Mouse (Mus musculus) T-helper 2 cell (primary cell): ENCODE results near the gene Senp8.

Experiments used
- in situ Hi-C: fragments of 300-600 bp; cut with MboI, MseI; formaldehyde crosslinking; loops from one replicate; pipeline ENCODE4 v1.15.1; 2025; ENCODE audit warnings: high pct_unique_total_duplicates

Senp8 gene

DNA sequence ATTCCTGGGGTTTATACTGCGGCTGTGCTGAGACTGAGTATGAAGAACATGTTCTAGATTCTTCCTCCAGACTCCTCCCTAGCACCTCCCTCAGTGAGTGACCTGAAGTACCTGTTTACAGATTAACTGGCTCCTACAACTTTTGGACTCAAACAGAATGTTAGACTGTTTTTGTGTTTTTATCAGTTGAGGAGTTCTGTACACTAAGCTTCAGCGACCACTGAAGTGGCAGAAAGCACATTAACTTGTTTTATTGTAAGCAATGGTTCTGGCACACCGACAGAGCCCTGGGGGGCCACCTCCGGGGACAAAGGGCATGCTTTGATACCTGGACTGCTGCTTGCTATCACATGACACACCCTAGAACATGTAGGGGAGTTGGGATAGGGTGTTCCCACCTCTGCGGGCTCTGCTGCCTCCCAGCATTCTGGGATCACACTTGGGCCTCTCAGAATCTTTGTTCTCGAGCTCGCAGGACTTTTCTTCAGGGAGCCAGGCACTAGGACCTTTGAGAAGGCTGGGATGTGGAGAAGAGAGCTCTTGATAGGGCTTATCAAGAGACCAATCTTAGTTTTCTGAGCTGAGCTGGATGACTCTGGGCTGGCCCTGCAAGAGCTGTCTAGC is 34.1 kb downstream of the Senp8 start:
- in situ Hi-C loops = loop anchor here (10.0 to 25.0 kb wide), 2 partner anchors 721 to 882 kb away; no protein-coding TSS in a partner anchor

DNA sequence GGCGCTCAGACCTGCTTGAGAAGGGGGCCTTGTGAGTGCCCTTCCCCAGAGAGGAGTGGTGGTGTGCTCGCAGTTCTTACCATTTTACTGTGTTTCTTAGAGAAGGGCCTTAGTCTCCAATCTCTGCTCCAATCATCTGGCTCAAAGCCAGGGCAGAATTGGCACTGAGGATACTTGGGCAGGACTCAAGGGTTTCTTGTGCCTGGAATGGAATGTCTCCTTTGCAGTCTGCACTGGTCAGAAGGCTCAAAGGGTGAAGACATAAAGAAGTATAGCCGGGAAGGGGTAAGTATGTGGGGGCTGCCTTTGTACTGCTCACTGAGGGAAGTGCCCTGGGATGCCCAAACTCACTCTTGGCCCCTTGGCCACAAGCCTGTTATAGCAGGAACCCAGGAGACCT is 41.3 kb downstream of the Senp8 start:
- in situ Hi-C loops = loop anchor here (25.0 kb wide), 1 partner anchor 728 kb away; no protein-coding TSS in a partner anchor

DNA sequence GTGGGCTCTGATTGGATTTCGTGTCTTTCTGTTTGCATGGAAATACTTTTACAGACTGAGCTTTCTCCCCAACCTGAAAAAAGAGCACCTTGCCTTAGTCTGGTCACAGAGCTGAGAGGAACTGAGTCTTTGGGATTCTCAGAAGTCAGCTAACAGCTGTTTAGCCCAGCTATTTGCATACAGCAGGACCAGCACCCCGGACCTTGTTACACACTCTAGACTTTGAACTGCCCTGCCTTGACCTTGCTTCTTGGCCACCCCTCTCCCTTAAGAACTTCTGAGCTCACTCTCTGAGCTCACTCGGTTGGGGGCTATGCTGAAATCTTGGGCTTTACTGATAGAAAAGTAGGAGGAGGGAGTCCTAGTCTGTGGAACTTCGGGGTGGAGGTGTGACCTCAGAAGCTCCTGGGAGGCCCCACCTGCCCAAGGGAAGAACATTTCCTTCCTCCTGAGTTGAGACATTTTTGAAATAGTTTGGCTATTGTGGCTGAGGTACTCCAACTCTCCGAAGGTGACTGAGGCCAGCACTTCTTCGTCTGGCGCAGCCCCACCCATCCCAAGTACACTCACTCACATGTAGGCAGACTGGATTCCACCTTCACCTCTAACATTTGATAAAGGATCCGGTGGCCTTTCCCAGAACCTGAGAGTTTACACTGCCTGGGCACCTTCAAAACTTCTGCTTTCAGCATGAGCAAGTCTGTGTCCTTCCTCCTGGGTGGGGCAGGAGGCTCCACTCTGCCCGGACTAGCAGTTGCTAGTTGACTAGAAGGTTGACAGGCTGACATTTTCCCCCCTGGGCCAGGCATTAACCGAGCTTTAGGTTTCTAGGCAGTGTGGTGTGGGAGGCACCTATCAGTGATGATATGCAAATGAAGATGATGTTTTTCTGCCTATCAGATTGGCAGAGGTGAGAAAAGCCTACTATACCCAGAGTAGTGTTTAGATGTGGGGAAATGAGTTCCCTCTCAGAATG is 43.4 kb downstream of the Senp8 start:
- in situ Hi-C loops = loop anchor here (25.0 kb wide), 1 partner anchor 730 kb away; no protein-coding TSS in a partner anchor

DNA sequence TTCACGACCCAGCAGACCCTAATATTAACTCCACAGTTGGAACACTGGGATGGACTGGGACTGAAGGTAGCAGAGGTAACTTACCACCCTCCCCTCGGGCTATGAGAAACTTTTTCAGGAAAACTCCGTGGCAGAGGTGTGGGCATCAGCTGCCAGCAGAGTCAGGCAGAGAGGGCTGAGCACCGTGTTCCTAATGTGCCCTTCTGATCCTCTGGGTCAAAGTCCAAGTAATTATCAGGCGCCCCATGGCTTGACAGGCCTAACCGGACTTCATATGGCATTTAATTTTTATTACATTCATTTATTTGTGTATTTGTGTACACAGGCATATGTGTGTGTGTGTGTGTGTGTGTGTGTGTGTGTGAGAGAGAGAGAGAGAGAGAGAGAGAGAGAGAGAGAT is 47.4 kb downstream of the Senp8 start:
- in situ Hi-C loops = loop anchor here (25.0 kb wide), 1 partner anchor 734 kb away; no protein-coding TSS in a partner anchor

DNA sequence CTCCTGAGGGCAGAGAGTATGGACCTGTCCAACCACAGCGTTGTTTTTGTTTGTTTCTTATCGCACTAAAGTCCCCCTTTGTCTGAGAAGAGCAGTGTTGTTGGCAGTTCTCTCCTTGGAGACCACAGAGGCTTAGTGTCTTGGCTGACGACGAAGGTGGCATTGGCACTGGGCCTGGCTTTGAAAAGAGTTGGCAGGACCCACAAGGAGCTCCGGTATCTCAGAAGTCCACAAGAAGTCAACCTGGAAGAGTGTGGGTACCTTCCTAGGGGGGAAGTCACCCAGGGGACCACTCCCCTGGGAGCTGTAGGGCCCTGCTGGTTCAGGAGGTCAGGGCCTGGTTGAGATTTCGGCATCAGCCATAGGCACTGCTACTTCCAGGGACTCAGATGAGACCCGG is 49.4 kb downstream of the Senp8 start:
- in situ Hi-C loops = loop anchor here (25.0 kb wide), 1 partner anchor 736 kb away; no protein-coding TSS in a partner anchor

DNA sequence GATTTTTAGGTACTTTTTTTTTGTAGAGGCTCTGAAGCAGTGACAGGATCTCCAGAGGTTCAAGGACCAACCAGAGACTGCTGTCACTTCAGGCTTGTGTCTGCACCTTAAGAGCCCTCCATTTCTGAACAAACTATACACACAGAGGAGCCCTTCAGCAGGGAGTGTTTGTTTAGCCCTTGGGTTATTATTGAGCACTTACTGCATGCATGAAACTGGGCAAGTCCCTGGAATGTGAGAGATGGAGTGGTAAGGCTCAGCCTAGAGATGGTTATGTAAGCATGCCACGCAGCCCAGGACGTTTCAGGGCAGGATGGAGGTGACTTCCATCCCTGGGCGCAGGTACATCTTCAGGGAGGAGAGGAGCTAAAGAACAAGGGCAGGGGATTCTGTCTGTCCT is 54.1 kb downstream of the Senp8 start:
- in situ Hi-C loops = no loop called here

DNA sequence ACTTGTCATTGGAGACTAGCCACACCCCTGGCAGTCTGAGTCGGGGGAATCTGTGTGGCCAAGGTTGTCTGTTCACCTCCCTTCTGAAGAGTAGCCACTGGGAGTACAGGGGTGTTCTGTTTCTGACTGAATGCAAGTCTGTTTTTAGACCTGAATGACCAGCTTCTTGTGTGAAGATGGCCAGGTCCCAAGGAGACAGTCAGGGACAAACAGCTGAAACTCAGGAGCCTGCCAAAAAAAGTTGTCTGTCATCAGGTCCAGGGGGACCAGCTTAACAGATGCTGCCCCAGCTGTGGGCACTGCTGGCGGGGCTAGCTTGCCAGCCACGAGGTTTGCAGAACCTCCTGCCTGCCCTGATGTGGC is 55.1 kb downstream of the Senp8 start:
- in situ Hi-C loops = no loop called here

DNA sequence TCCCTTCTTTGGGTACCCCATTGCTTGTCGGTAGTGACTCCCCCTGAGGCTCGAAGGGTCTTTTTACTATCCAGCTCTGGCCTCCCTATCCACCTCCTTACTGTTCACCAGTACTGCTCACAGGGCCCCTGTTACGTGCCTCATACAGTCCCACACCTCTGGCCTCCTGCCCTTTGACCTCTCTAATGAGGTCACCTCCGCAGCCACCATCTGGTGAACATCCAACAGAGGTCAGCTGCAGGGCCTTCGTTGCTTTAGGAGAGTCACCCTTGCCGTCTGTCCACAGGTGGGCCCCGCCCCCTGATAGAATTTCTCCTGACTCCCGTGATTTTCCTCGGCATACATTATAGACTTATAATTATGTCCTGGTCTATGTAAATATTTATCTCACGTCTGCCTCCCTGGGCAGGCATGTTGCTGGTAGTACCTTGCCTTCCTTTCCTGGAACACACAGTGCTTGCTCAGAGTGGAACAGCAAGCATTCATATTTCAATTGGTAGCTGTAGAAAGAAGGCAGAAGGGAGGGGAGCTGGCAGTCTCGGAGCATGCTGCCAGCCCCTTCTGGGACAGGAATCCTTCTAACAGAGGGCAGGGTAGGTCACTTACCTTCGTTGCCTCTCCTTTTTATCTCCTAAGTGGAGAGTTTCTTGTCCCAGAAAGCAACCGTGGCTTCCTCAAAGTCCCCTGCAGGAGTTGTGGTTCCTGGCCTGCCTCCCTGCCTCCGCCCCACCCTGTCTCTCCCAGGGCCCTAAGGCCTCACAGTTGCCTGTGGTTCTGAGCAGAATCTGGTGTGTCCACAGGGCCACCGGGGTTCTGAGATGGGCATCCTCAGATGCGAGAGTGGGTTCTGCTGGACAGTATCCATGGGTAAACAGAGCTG is 55.7 kb downstream of the Senp8 start:
- in situ Hi-C loops = no loop called here

DNA sequence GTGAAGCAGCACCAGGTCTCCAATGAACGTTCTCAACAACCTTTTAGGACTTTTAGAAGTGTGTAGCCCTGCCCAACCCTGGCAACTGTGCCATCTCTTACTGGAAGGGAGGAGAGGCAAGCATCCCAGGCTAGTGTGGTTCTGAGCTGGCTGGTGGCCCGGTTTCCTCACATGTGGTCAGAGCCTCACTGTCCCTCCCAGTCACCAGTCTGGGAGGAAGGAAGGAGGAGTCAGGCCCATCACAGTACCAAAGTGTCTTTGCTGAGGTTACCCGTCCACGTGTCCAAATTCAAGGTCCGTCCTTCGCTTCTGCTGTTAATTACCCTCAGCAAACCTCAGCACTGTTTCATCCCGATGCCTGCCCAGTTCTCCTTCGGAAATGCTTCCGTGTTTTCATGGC is 58.4 kb downstream of the Senp8 start:
- in situ Hi-C loops = no loop called here

DNA sequence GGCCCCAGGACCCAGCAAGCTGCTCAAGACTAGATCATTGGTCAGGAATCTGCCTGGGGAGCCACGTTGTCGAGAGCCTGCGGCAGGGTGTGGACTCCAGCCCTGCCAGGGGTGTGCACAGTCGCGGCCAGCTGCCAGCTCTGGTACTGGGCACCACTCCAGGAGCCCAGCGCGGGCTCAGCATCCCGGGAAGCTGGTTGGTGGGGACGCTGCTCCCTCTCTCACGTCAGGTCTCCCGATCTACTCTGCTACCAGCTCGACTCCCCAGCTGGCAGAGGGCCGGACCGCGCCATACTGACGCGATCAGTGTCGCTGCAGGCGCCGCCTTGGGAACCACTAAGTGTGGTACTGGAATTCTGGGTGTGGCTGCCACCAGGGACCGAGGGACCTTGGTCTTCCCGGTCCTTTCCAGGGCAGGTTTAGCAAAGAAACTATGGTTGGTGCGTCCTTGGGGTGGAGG is 58.8 kb downstream of the Senp8 start:
- in situ Hi-C loops = no loop called here

DNA sequence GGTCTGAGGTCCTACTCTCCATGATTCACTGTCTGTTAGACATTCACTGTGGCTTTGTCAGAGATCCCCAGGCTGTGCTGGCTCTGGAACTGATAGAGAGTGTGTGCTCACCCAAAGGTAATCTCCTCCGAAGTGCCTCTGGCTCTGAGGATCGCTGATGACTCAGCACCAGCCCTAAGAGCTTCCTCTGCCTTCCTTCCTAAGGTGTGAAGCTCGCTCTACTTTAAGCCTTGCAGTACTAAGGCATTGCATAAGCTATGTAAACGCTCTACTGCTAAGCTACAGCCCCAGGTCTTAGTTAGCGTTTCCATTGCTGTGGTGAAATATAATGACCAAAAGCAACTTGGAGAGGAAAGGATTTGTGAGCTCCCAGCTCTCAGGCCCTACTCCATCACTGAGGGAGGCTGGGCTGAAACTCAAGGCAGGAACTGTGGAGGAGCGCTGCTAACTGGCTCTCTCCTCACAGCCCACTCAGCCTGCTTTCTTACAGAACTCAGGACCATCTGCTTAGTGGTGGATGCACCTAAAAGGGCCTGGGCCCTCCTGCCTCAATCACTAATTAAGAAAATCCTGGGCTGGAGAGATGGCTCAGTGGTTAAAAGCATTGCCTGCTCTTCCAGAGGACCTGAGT is 63.0 kb downstream of the Senp8 start:
- in situ Hi-C loops = no loop called here
